Mouse (Mus musculus): ENCODE data around the gene Plgrkt. TPM values are rescaled to one million over a fixed set of nuclear protein-coding genes. Genes with fewer than 3 reads are reported as not detected.

The Plgrkt gene
- polyA plus RNA-seq (2012; rRNA removed; ENCODE audit: low replicate concordance) = 21.7 and 29.1 TPM in 2 replicates

DNA sequence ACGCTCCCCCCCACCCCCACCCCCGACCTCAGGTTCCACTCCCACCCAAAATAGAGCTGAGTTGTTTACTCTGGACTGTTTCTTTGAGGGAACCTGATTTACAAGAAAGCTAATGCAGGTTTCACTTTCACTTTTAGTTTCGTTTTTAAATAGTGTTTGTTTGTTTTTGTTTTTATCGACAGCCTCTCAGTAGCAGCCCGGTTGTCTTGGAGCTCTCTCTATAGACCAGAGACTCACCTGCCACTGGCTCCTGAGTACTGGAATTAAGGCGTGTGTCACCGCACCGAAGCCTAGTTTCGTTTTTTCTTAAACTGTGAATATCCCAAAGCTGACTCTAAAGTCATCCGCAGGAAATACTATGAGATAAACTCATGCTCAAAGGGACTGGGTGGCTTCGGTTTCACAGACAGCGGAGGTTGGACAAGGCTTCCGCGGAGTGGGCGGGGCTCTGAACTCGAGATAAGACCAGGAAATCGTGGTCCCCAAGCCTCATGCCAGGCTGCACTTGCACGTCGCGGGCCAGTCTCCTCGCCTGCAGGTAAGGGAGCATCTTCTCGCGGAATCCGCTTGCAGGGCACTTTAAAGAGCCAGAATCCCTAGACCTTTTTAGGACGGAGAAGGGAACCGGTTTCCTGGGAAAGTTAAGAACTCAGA, at the start of gene Plgrkt, which contains the start of gene Cd274:
Plgrkt (minus strand) TSS at position 422 of the 654 bp plus-strand sequence.
Cd274 (plus strand) TSS at position 487 of the 654 bp plus-strand sequence.

GRCm38 (mm10) chr19:29410619-29411018, 43.4 kb upstream of the Plgrkt start, which contains the start of gene Pdcd1lg2:
TSS of gene Pdcd1lg2 (plus strand) at chr19:29410919.

DNA sequence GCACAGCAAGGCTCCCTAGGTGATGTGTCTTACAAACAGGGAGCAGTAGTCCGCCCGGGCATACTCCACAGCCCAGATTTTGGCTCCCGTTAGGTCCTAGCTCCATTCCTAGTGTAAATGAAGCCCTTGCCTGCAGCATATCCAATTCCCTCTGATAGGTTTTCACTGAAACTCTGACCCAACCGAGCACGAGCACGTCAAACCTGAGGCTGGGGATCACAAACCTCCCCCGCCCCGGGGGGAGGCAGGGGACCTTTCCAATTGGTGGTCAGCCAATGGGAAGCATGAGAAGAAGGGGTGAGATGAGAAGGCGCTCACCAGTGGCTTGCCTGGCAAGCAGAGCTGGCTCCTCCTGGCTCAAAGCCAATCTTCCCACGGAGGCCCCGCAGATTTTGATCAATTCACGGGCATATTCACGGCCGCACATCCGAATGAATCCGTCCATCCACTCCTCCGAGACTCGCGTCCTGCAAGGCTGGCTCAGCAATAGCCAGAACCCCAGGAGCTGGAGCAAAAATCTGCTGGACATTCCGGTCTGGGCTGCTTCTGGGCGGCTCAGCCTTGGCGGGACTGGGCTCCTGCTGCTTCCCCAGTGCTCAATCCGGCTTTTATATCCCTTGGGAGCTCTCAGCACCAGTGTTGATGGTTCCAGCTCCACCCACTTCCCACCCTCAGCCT, 33.0 kb downstream of the Plgrkt start, which contains the start of gene Rln1:
Rln1 (minus strand) TSS at position 603 of the 678 bp plus-strand sequence.

GRCm38 (mm10) chr19:29325053-29325851, 41.9 kb downstream of the Plgrkt start, which contains the start of gene Insl6:
TSS of gene Insl6 (minus strand) at chr19:29325356.

Other genes starting within 250 kb of the Plgrkt start
- 3.8 and 7.3 TPM in 2 replicates for gene Jak2, start 115.6 kb downstream of the Plgrkt start, polyA plus RNA-seq (2012; rRNA removed; ENCODE audit: low replicate concordance)
- gene Insl6, start 42.0 kb downstream of the Plgrkt start, polyA plus RNA-seq (2012; rRNA removed; ENCODE audit: low replicate concordance) = 7.9 and 10.8 TPM in 2 replicates
- gene Rln1, start 32.7 kb downstream of the Plgrkt start, polyA plus RNA-seq (2012; rRNA removed; ENCODE audit: low replicate concordance) = not detected in 2 replicates
- gene Cd274, start 65 bp upstream of the Plgrkt start, polyA plus RNA-seq (2012; rRNA removed; ENCODE audit: low replicate concordance) = 0.63 and 0.76 TPM in 2 replicates
- 0.19 and 0.30 TPM in 2 replicates for gene Pdcd1lg2, start 43.5 kb upstream of the Plgrkt start, polyA plus RNA-seq (2012; rRNA removed; ENCODE audit: low replicate concordance)
- gene Ric1, start 154.9 kb upstream of the Plgrkt start, polyA plus RNA-seq (2012; rRNA removed; ENCODE audit: low replicate concordance) = 3.2 and 5.5 TPM in 2 replicates